Mouse (Mus musculus) kidney, adult 2 months (tissue): ENCODE results near the gene Fads3. TPM values are rescaled to one million over a fixed set of nuclear protein-coding genes. Genes with fewer than 3 reads are reported as not detected.
A peak's percentile ranks its signal among the peaks of the same experiment; 100 is the strongest.

Source experiments
- DNase-seq: peaks from one replicate; pipeline ENCODE4 v3.0.0; 2021
- H3K27ac ChIP-seq: fragments of 200-500 bp; 2 replicates; pipeline ENCODE4 v1.5.1; 2012; ENCODE audit warnings: low read depth, low read length, control low read depth, inconsistent platforms; ENCODE audit not compliant: insufficient read depth
- H3K27me3 ChIP-seq: fragments of 200-500 bp; replicated peaks from 2 replicates; pipeline ENCODE4 v1.6.1; 2012; ENCODE audit warnings: mild to moderate bottlenecking, moderate library complexity, low read length, inconsistent platforms; ENCODE audit not compliant: control insufficient read depth, insufficient read depth
- H3K36me3 ChIP-seq: fragments of 200-500 bp; 2 replicates; pipeline ENCODE4 v1.6.1; 2012; ENCODE audit warnings: mild to moderate bottlenecking, moderate library complexity, low read length, inconsistent platforms; ENCODE audit not compliant: control insufficient read depth, insufficient read depth
- H3K4me1 ChIP-seq: fragments of 200-500 bp; 2 replicates; pipeline ENCODE4 v1.6.1; 2011; ENCODE audit warnings: low read length; ENCODE audit not compliant: control insufficient read depth, insufficient read depth
- H3K4me3 ChIP-seq: fragments of 200-500 bp; 2 replicates; pipeline ENCODE4 v1.5.1; 2011; ENCODE audit warnings: mild to moderate bottlenecking, low read depth, low read length, control low read depth; ENCODE audit not compliant: insufficient read depth
- CTCF ChIP-seq: fragments of 200-500 bp; conservative IDR thresholded peaks from 2 replicates; pipeline ENCODE4 v1.5.1; 2011; ENCODE audit warnings: low read depth, mild to moderate bottlenecking, control low read depth, low read length, moderate library complexity, mixed read lengths; ENCODE audit not compliant: insufficient read depth, insufficient read length
- POLR2A ChIP-seq: fragments of 200-500 bp; IDR thresholded peaks from one replicate; pipeline ENCODE4 v1.6.1; 2011; ENCODE audit warnings: low read depth, low read length, control low read depth
- WGBS: fragments of 180-500 bp; shearing (Covaris S2); methylation state at CpG from one replicate; pipeline ENCODE4 v1.1.7; 2018; 5-methylcytosine and 5-hydroxymethylcytosine counted together
- polyA plus RNA-seq: library from polyadenylated mRNA; depleted of rRNA; stranded (reverse); fragments of >200 nt; gene quantifications from 2 replicates; pipeline ENCODE4 v1.2.3, GENCODE M21; 2012

The Fads3 gene
- polyA plus RNA-seq, 1 experiment: 382 TPM

DNA sequence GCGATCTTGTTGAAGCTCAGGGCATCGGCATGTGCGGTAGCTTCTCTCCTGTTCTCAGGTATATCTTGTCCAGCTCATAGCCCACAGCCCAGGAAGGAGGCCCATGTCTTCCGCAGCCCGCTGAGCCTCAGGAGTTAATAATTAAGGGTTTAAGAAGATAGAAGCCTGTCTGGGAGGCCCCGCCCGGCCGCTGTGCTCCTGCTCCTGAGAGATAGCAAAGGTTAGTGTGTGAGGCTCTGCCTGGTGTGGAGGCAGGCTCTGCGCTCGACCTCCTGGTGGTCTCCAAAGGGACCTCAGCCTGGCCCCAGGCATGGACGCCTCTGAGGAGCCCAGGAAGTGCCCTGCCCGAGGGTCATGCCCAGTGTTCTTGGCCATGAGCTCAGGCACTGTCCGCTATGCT, 26.5 kb upstream of the Fads3 start:
- WGBS: 68% methylated on average over 13 of the region's 13 CpGs
- peak; percentile 79 for DNase-seq
- peaks cover 19% of the 10 kb centered on the region; the same call in 1 of the 2 replicates for H3K4me1 ChIP-seq
- peak overlapping the region; percentile 49 for H3K4me3 ChIP-seq
- H3K27ac ChIP-seq: peak overlapping the region; percentile 56
- no peaks in the 10 kb centered on the region for H3K27me3 ChIP-seq
- TF ChIP-seq POLR2A: no peak
- no peak for TF ChIP-seq CTCF
- no peaks in the 10 kb centered on the region for H3K36me3 ChIP-seq

GRCm38 (mm10) chr19:10015442-10015841, 25.9 kb upstream of the Fads3 start:
- Histone ChIP-seq H3K4me3 (peak overlapping the region; percentile 49), H3K27me3 (no peaks in the 10 kb centered on the region), H3K27ac (peak overlapping the region; percentile 56), H3K36me3 (no peaks in the 10 kb centered on the region), H3K4me1 (peaks cover 19% of the 10 kb centered on the region; the same call in 1 of the 2 replicates)
- 53% methylated on average over 4 of the region's 4 CpGs for WGBS
- no peak for TF ChIP-seq CTCF
- TF ChIP-seq POLR2A: no peak
- peak; percentile 8 for DNase-seq

GRCm38 (mm10) chr19:10016151-10016550, 25.2 kb upstream of the Fads3 start:
- peaks cover 19% of the 10 kb centered on the region; the same call in 1 of the 2 replicates for H3K4me1 ChIP-seq
- no peak overlapping the region for H3K27ac ChIP-seq
- peak overlapping the region; percentile 49; the same call in 1 of the 2 replicates for H3K4me3 ChIP-seq
- WGBS: 77% methylated on average over 4 of the region's 4 CpGs
- H3K27me3 ChIP-seq: no peaks in the 10 kb centered on the region
- no peaks in the 10 kb centered on the region for H3K36me3 ChIP-seq
- TF ChIP-seq POLR2A (no peak), CTCF (no peak)
- no peak for DNase-seq

- TF ChIP-seq CTCF (no peak), POLR2A (no peak)
- Histone ChIP-seq H3K36me3 (no peaks in the 10 kb centered on the region), H3K4me3 (peak overlapping the region; percentile 47), H3K27ac (no peak overlapping the region), H3K27me3 (no peaks in the 10 kb centered on the region), H3K4me1 (peaks cover 31% of the 10 kb centered on the region)
- WGBS: 11% methylated on average over 44 of the region's 44 CpGs
- DNase-seq: peak; percentile 96
Measured at GRCm38 (mm10) chr19:10017637-10018526, 23.5 kb upstream of the Fads3 start.

DNA sequence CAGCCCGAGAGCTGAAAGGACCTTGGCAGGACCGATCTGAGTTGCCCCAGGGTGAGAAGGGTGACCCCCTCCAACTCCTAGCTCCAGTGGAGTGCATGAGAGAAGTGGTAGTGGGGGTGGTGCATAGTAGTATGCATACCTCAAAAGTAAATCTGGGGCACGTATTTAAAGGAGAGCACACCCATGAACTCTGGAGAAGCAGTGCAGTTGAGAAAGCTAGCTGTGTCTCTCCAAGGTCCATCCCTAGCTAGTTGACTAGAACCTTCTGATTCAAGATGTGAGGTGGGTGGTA, 22.9 kb upstream of the Fads3 start:
- TF ChIP-seq CTCF (no peak), POLR2A (no peak)
- 3% methylated on average over 3 of the region's 3 CpGs for WGBS
- no peaks in the 10 kb centered on the region for H3K36me3 ChIP-seq
- peak overlapping the region; percentile 47 for H3K4me3 ChIP-seq
- H3K27ac ChIP-seq: peak overlapping the region; percentile 9; the same call in 1 of the 2 replicates
- H3K4me1 ChIP-seq: peaks cover 32% of the 10 kb centered on the region
- no peaks in the 10 kb centered on the region for H3K27me3 ChIP-seq
- DNase-seq: no peak

DNA sequence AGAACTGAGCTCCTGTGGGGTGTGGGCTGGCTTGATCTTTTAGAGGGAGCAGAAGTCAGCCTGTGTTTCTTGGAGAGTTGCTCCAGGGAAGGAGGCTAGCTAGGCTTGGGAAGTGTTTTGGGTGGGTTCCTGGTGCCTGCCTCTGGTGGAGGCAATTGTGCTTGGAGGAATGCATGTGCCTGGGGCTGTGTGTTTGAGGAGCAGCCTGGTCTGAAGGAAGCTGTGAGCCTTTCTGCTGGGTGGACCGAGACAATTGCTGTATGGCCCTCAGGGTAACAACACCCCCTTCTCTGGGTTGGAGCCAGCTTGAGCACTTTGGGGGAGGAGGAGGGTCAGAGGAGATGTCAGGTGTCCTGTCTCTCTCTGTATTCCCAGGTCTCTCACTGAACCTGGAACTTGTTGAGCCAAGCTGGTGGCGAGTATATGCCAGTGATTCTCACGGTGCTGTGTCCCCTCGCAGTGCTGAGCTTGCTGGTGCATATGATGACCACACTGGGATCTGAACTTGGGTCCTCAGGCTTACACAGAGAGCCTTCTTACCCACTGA, 22.1 kb upstream of the Fads3 start:
- Histone ChIP-seq H3K27me3 (no peaks in the 10 kb centered on the region), H3K4me3 (peak overlapping the region; percentile 47), H3K4me1 (peaks cover 33% of the 10 kb centered on the region), H3K36me3 (no peaks in the 10 kb centered on the region), H3K27ac (no peak overlapping the region)
- peak; percentile 9 for DNase-seq
- WGBS: 69% methylated on average over 4 of the region's 4 CpGs
- no peak for TF ChIP-seq POLR2A
- TF ChIP-seq CTCF: no peak

DNA sequence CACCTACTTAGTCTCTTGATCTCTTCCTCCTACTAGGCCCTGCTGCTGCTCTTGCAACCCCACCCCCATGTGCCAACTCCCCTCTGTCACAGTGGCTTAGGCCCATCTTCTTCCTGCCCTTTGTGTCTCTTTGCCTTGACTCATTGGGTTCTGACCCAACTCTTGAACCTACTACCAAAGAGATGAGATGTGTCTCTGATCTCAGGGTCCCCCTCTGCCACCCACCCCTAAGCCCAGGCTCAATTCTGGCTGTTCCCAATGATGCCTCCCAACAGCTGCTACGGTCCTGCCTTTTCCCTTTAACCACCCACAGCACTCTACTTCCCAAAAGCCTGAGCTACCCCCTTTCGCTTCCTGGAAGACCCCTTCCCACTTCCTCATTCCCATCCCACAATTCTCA, 19.4 kb upstream of the Fads3 start:
- Histone ChIP-seq H3K4me1 (peaks cover 40% of the 10 kb centered on the region), H3K27ac (no peak overlapping the region)
- 47% methylated on average over 2 of the region's 2 CpGs for WGBS

More for the DNA sequence above, 19.4 kb upstream of the Fads3 start:
- no peak overlapping the region for H3K4me3 ChIP-seq
- H3K27me3 ChIP-seq: no peaks in the 10 kb centered on the region
- DNase-seq: no peak
- H3K36me3 ChIP-seq: no peaks in the 10 kb centered on the region
- TF ChIP-seq CTCF: no peak
- TF ChIP-seq POLR2A: no peak
